Mouse (Mus musculus) heart, embryonic 10.5 days (tissue): ENCODE measurements at regions not wholly inside any gene's neighbourhood (a gene's known extent, or its start where the extent isn't known, plus 50 kb on each side); places are given as distances from the start of the nearest gene placed in this dataset.

Experiments
- DNase-seq: peaks from one replicate; pipeline ENCODE4 v3.0.0-alpha.2; 2017; ENCODE audit warnings: low spot score
- H3K27ac ChIP-seq: fragments of 300-500 bp; sonication (generic); 2 replicates; pipeline ENCODE4 v1.5.1; 2016; ENCODE audit warnings: mild to moderate bottlenecking
- H3K27me3 ChIP-seq: fragments of 300-500 bp; sonication (generic); 2 replicates; pipeline ENCODE4 v1.6.1; 2016; ENCODE audit warnings: mild to moderate bottlenecking; ENCODE audit not compliant: poor library complexity, insufficient read depth, severe bottlenecking
- H3K36me3 ChIP-seq: fragments of 300-500 bp; sonication (generic); 2 replicates; pipeline ENCODE4 v1.6.1; 2016; ENCODE audit warnings: mild to moderate bottlenecking, moderate library complexity
- H3K4me1 ChIP-seq: fragments of 300-500 bp; sonication (generic); 2 replicates; pipeline ENCODE4 v1.6.1; 2016; ENCODE audit warnings: mild to moderate bottlenecking
- H3K4me3 ChIP-seq: fragments of 300-500 bp; sonication (generic); 2 replicates; pipeline ENCODE4 v1.5.1; 2016; ENCODE audit warnings: mild to moderate bottlenecking, moderate library complexity
- H3K9me3 ChIP-seq: fragments of 300-500 bp; sonication (generic); 2 replicates; pipeline ENCODE4 v1.6.1; 2016; ENCODE audit warnings: mild to moderate bottlenecking, moderate library complexity
- WGBS: fragments of 180-500 bp; shearing (Covaris S2); methylation state at CpG from one replicate; pipeline ENCODE4 v1.1.7; 2016; 5-methylcytosine and 5-hydroxymethylcytosine counted together

- 59% methylated on average over 14 of the region's 14 CpGs for WGBS
Measured at GRCm38 (mm10) chr11:63299712-63300581, 171.2 kb downstream of the Pmp22 start.

GRCm38 (mm10) chr11:63325166-63325565 is 196.4 kb downstream of the Pmp22 start:
- no peaks in the 10 kb centered on the region for H3K9me3 ChIP-seq
- H3K27me3 ChIP-seq = no peaks in the 10 kb centered on the region

More at GRCm38 (mm10) chr11:63299712-63300581, 171.2 kb downstream of the Pmp22 start:
- peak; percentile 52 for DNase-seq
- no peaks in the 10 kb centered on the region for H3K27me3 ChIP-seq
- H3K27ac ChIP-seq = no peak overlapping the region
- no peaks in the 10 kb centered on the region for H3K36me3 ChIP-seq
- no peaks in the 10 kb centered on the region for H3K4me1 ChIP-seq
- no peak overlapping the region for H3K4me3 ChIP-seq
- no peaks in the 10 kb centered on the region for H3K9me3 ChIP-seq

GRCm38 (mm10) chr11:63326864-63327263 is 198.1 kb downstream of the Pmp22 start:
- Histone ChIP-seq H3K4me3 (no peak overlapping the region), H3K27ac (no peak overlapping the region), H3K27me3 (no peaks in the 10 kb centered on the region), H3K36me3 (no peaks in the 10 kb centered on the region), H3K9me3 (no peaks in the 10 kb centered on the region), H3K4me1 (no peaks in the 10 kb centered on the region)
- WGBS = 79% methylated on average over 5 of the region's 5 CpGs
- no peak for DNase-seq

More at GRCm38 (mm10) chr11:63325166-63325565, 196.4 kb downstream of the Pmp22 start:
- Histone ChIP-seq H3K4me3 (no peak overlapping the region), H3K4me1 (no peaks in the 10 kb centered on the region), H3K36me3 (no peaks in the 10 kb centered on the region), H3K27ac (no peak overlapping the region)
- no peak for DNase-seq
- 77% methylated on average over 4 of the region's 4 CpGs for WGBS

GRCm38 (mm10) chr11:63337503-63337902 is 208.7 kb downstream of the Pmp22 start:
- H3K4me1 ChIP-seq = 0 out of 2 replicates have a peak, but pooled peaks cover 6% of the 10 kb centered on the region
- H3K27me3 ChIP-seq = no peaks in the 10 kb centered on the region
- no peak overlapping the region for H3K4me3 ChIP-seq
- no peak for DNase-seq
- peak overlapping the region; percentile 7; the same call in 1 of the 2 replicates for H3K27ac ChIP-seq
- H3K36me3 ChIP-seq = no peaks in the 10 kb centered on the region; the same call in 1 of the 2 replicates
- 83% methylated on average over 9 of the region's 9 CpGs for WGBS
- H3K9me3 ChIP-seq = no peaks in the 10 kb centered on the region

GRCm38 (mm10) chr11:63338277-63338676 is 209.5 kb downstream of the Pmp22 start:
- Histone ChIP-seq H3K4me3 (no peak overlapping the region), H3K9me3 (no peaks in the 10 kb centered on the region), H3K4me1 (0 out of 2 replicates have a peak, but pooled peaks cover 6% of the 10 kb centered on the region), H3K36me3 (no peaks in the 10 kb centered on the region; the same call in 1 of the 2 replicates), H3K27ac (no peak overlapping the region), H3K27me3 (no peaks in the 10 kb centered on the region)
- DNase-seq = no peak
- WGBS = 93% methylated on average over 1 of the region's 1 CpGs

- H3K27me3 ChIP-seq = no peaks in the 10 kb centered on the region
- H3K9me3 ChIP-seq = no peaks in the 10 kb centered on the region
- no peak overlapping the region for H3K27ac ChIP-seq
- H3K4me1 ChIP-seq = peaks cover 6% of the 10 kb centered on the region; the same call in 1 of the 2 replicates
- no peak overlapping the region for H3K4me3 ChIP-seq
- 80% methylated on average over 4 of the region's 4 CpGs for WGBS
- no peaks in the 10 kb centered on the region for H3K36me3 ChIP-seq
- no peak for DNase-seq
Measured at GRCm38 (mm10) chr11:63345653-63346052, 216.9 kb downstream of the Pmp22 start.

- DNase-seq = no peak
- H3K4me1 ChIP-seq = peaks cover 12% of the 10 kb centered on the region
- no peak overlapping the region for H3K4me3 ChIP-seq
- 32% methylated on average over 7 of the region's 7 CpGs for WGBS
- no peaks in the 10 kb centered on the region for H3K27me3 ChIP-seq
- no peaks in the 10 kb centered on the region for H3K36me3 ChIP-seq
- H3K9me3 ChIP-seq = no peaks in the 10 kb centered on the region
- peak overlapping the region; percentile 31; the same call in 1 of the 2 replicates for H3K27ac ChIP-seq
Measured at GRCm38 (mm10) chr11:63350123-63350696, 221.4 kb downstream of the Pmp22 start.

GRCm38 (mm10) chr11:63351999-63352398 is 223.2 kb downstream of the Pmp22 start:
- 89% methylated on average over 8 of the region's 8 CpGs for WGBS
- H3K27me3 ChIP-seq = 0 out of 2 replicates have a peak, but pooled peaks cover 3% of the 10 kb centered on the region
- H3K9me3 ChIP-seq = no peaks in the 10 kb centered on the region
- DNase-seq = no peak
- H3K4me3 ChIP-seq = no peak overlapping the region
- H3K36me3 ChIP-seq = no peaks in the 10 kb centered on the region
- no peak overlapping the region for H3K27ac ChIP-seq
- H3K4me1 ChIP-seq = peaks cover 12% of the 10 kb centered on the region

GRCm38 (mm10) chr11:63352990-63353389 is 224.2 kb downstream of the Pmp22 start:
- no peak for DNase-seq
- no peaks in the 10 kb centered on the region for H3K36me3 ChIP-seq
- no peak overlapping the region for H3K27ac ChIP-seq
- H3K9me3 ChIP-seq = no peaks in the 10 kb centered on the region
- H3K27me3 ChIP-seq = 0 out of 2 replicates have a peak, but pooled peaks cover 8% of the 10 kb centered on the region
- WGBS = 33% methylated on average over 3 of the region's 3 CpGs
- H3K4me3 ChIP-seq = no peak overlapping the region
- H3K4me1 ChIP-seq = peaks cover 12% of the 10 kb centered on the region

GRCm38 (mm10) chr11:63353671-63354070 is 224.9 kb downstream of the Pmp22 start:
- Histone ChIP-seq H3K9me3 (no peaks in the 10 kb centered on the region), H3K36me3 (no peaks in the 10 kb centered on the region), H3K27ac (no peak overlapping the region), H3K4me3 (no peak overlapping the region), H3K27me3 (0 out of 2 replicates have a peak, but pooled peaks cover 8% of the 10 kb centered on the region), H3K4me1 (peaks cover 12% of the 10 kb centered on the region)
- WGBS = 86% methylated on average over 8 of the region's 8 CpGs
- DNase-seq = no peak

- Histone ChIP-seq H3K4me1 (peaks cover 6% of the 10 kb centered on the region; the same call in 1 of the 2 replicates), H3K27me3 (0 out of 2 replicates have a peak, but pooled peaks cover 8% of the 10 kb centered on the region), H3K36me3 (no peaks in the 10 kb centered on the region), H3K9me3 (no peaks in the 10 kb centered on the region), H3K4me3 (no peak overlapping the region), H3K27ac (no peak overlapping the region)
- WGBS = 81% methylated on average over 10 of the region's 10 CpGs
- no peak for DNase-seq
Measured at GRCm38 (mm10) chr11:63357772-63358344, 229.1 kb downstream of the Pmp22 start.

GRCm38 (mm10) chr11:63367756-63368265 is 239.0 kb downstream of the Pmp22 start:
- H3K27me3 ChIP-seq = no peaks in the 10 kb centered on the region
- no peak for DNase-seq
- H3K4me1 ChIP-seq = no peaks in the 10 kb centered on the region
- no peak overlapping the region for H3K27ac ChIP-seq
- no peaks in the 10 kb centered on the region for H3K9me3 ChIP-seq
- WGBS = 80% methylated on average over 6 of the region's 6 CpGs
- H3K4me3 ChIP-seq = no peak overlapping the region
- H3K36me3 ChIP-seq = no peaks in the 10 kb centered on the region
